Mouse (Mus musculus) midbrain, embryonic 16.5 days (tissue): Measurements from ENCODE around the gene 2010111I01Rik. TPM values are rescaled to one million over a fixed set of nuclear protein-coding genes. Genes with fewer than 3 reads are reported as not detected.

Source experiments
- ATAC-seq: fragments of 200-750 bp; cut with Nextera tagmentation; 2 replicates; pipeline ENCODE4 v1.8.0; 2017; ENCODE audit warnings: moderate TSS enrichment
- H3K27ac ChIP-seq: fragments of 300-500 bp; sonication (generic); 2 replicates; pipeline ENCODE4 v1.5.1; 2014; ENCODE audit warnings: mild to moderate bottlenecking, low read length, mixed read lengths
- H3K27me3 ChIP-seq: fragments of 300-500 bp; sonication (generic); 2 replicates; pipeline ENCODE4 v1.6.1; 2014; ENCODE audit warnings: low read depth, low read length, mixed read lengths; ENCODE audit not compliant: control insufficient read depth, insufficient read depth
- H3K36me3 ChIP-seq: fragments of 300-500 bp; sonication (generic); 2 replicates; pipeline ENCODE4 v1.6.1; 2014; ENCODE audit warnings: mild to moderate bottlenecking, low read length, moderate library complexity, mixed read lengths; ENCODE audit not compliant: control insufficient read depth, insufficient read depth
- H3K4me1 ChIP-seq: fragments of 300-500 bp; sonication (generic); 2 replicates; pipeline ENCODE4 v1.6.1; 2014; ENCODE audit warnings: mild to moderate bottlenecking, low read length, mixed read lengths; ENCODE audit not compliant: control insufficient read depth, insufficient read depth
- H3K4me2 ChIP-seq: fragments of 300-500 bp; sonication (generic); 2 replicates; pipeline ENCODE4 v1.6.1; 2014; ENCODE audit warnings: mild to moderate bottlenecking, low read length, mixed read lengths
- H3K4me3 ChIP-seq: fragments of 300-500 bp; sonication (generic); 2 replicates; pipeline ENCODE4 v1.5.1; 2014; ENCODE audit warnings: low read depth, mild to moderate bottlenecking, low read length, moderate library complexity, mixed read lengths
- H3K9ac ChIP-seq: fragments of 300-500 bp; sonication (generic); 2 replicates; pipeline ENCODE4 v1.6.1; 2014; ENCODE audit warnings: low read depth, low read length, mixed read lengths
- H3K9me3 ChIP-seq: fragments of 300-500 bp; sonication (generic); replicated peaks from 2 replicates; pipeline ENCODE4 v1.6.1; 2014; ENCODE audit warnings: mild to moderate bottlenecking, low read length, mixed read lengths; ENCODE audit not compliant: control insufficient read depth, poor library complexity, severe bottlenecking
- WGBS: fragments of 180-500 bp; shearing (Covaris S2); extraction: QIAGEN DNeasy Blood & Tissue Kit; methylation state at CpG from one replicate; pipeline ENCODE4 v1.1.7; 2014; 5-methylcytosine and 5-hydroxymethylcytosine counted together
- polyA plus RNA-seq: library from polyadenylated mRNA; unstranded; fragments of >200 nt; fragmentation: Nextera tagmentation; extraction: Ambion mirVana; gene quantifications from 2 replicates; pipeline ENCODE4 v1.2.1, GENCODE M21; 2015

Gene 2010111I01Rik
- polyA plus RNA-seq, 1 experiment from 2014 or later: 25.5 TPM

- no peak for ATAC-seq
- no peak overlapping the region for H3K4me3 ChIP-seq
These were observed 309.2 kb downstream of the 2010111I01Rik start for GRCm38 (mm10) chr13:63273859-63274258.

GRCm38 (mm10) chr13:63274488-63275166, 309.9 kb downstream of the 2010111I01Rik start:
- Histone ChIP-seq H3K4me1 (peaks cover 17% of the 10 kb centered on the region), H3K9me3 (no peaks in the 10 kb centered on the region), H3K36me3 (no peaks in the 10 kb centered on the region), H3K4me3 (no peak overlapping the region), H3K9ac (no peak overlapping the region), H3K27ac (no peak overlapping the region), H3K4me2 (no peak overlapping the region), H3K27me3 (peaks cover 6% of the 10 kb centered on the region)
- no peak for ATAC-seq
- 84% methylated on average over 10 of the region's 10 CpGs for WGBS

More at GRCm38 (mm10) chr13:63273859-63274258, 309.2 kb downstream of the 2010111I01Rik start:
- Histone ChIP-seq H3K4me1 (peaks cover 17% of the 10 kb centered on the region), H3K4me2 (no peak overlapping the region), H3K27me3 (peaks cover 6% of the 10 kb centered on the region), H3K36me3 (no peaks in the 10 kb centered on the region), H3K27ac (no peak overlapping the region), H3K9me3 (no peaks in the 10 kb centered on the region), H3K9ac (no peak overlapping the region)
- 47% methylated on average over 2 of the region's 2 CpGs for WGBS

- ATAC-seq: no peak
- Histone ChIP-seq H3K4me3 (no peak overlapping the region), H3K36me3 (no peaks in the 10 kb centered on the region), H3K27me3 (peaks cover 2% of the 10 kb centered on the region; the same call in 1 of the 2 replicates), H3K9me3 (no peaks in the 10 kb centered on the region), H3K4me1 (peaks cover 17% of the 10 kb centered on the region), H3K27ac (no peak overlapping the region), H3K9ac (no peak overlapping the region), H3K4me2 (no peak overlapping the region)
- 91% methylated on average over 4 of the region's 4 CpGs for WGBS
These were observed 311.7 kb downstream of the 2010111I01Rik start for GRCm38 (mm10) chr13:63276389-63276788.

- no peak overlapping the region for H3K9ac ChIP-seq
- no peaks in the 10 kb centered on the region for H3K36me3 ChIP-seq
- ATAC-seq: no peak
- WGBS: 74% methylated on average over 5 of the region's 5 CpGs
- peaks cover 2% of the 10 kb centered on the region; the same call in 1 of the 2 replicates for H3K27me3 ChIP-seq
- H3K4me1 ChIP-seq: peaks cover 10% of the 10 kb centered on the region
- no peak overlapping the region for H3K4me3 ChIP-seq
- H3K27ac ChIP-seq: no peak overlapping the region
- H3K9me3 ChIP-seq: no peaks in the 10 kb centered on the region
- H3K4me2 ChIP-seq: no peak overlapping the region
These were observed 312.6 kb downstream of the 2010111I01Rik start for GRCm38 (mm10) chr13:63277316-63277715.

- no peak overlapping the region for H3K4me2 ChIP-seq
These were observed 313.5 kb downstream of the 2010111I01Rik start for GRCm38 (mm10) chr13:63278141-63278631.

GRCm38 (mm10) chr13:63278796-63279475, 314.2 kb downstream of the 2010111I01Rik start:
- H3K4me3 ChIP-seq: no peak overlapping the region
- H3K9me3 ChIP-seq: no peaks in the 10 kb centered on the region
- ATAC-seq: peak; percentile 76
- no peak overlapping the region for H3K4me2 ChIP-seq
- WGBS: 9% methylated on average over 10 of the region's 10 CpGs
- H3K27me3 ChIP-seq: peaks cover 1% of the 10 kb centered on the region; the same call in 1 of the 2 replicates
- H3K4me1 ChIP-seq: no peaks in the 10 kb centered on the region; the same call in 1 of the 2 replicates
- no peak overlapping the region for H3K27ac ChIP-seq
- no peak overlapping the region for H3K9ac ChIP-seq
- H3K36me3 ChIP-seq: no peaks in the 10 kb centered on the region

More at GRCm38 (mm10) chr13:63278141-63278631, 313.5 kb downstream of the 2010111I01Rik start:
- Histone ChIP-seq H3K9ac (no peak overlapping the region), H3K27me3 (peaks cover 2% of the 10 kb centered on the region; the same call in 1 of the 2 replicates), H3K36me3 (no peaks in the 10 kb centered on the region), H3K9me3 (no peaks in the 10 kb centered on the region), H3K4me1 (peaks cover 2% of the 10 kb centered on the region), H3K4me3 (no peak overlapping the region), H3K27ac (no peak overlapping the region)
- WGBS: 58% methylated on average over 5 of the region's 5 CpGs
- ATAC-seq: no peak

- no peak overlapping the region for H3K4me2 ChIP-seq
- no peak for ATAC-seq
- H3K27me3 ChIP-seq: no peaks in the 10 kb centered on the region; the same call in 1 of the 2 replicates
- no peak overlapping the region for H3K9ac ChIP-seq
- no peaks in the 10 kb centered on the region; the same call in 1 of the 2 replicates for H3K4me1 ChIP-seq
- no peaks in the 10 kb centered on the region for H3K36me3 ChIP-seq
- no peaks in the 10 kb centered on the region for H3K9me3 ChIP-seq
- 56% methylated on average over 8 of the region's 8 CpGs for WGBS
- H3K27ac ChIP-seq: no peak overlapping the region
- H3K4me3 ChIP-seq: no peak overlapping the region
These were observed 315.1 kb downstream of the 2010111I01Rik start for GRCm38 (mm10) chr13:63279807-63280206.

GRCm38 (mm10) chr13:63280344-63280743, 315.7 kb downstream of the 2010111I01Rik start:
- WGBS: 42% methylated on average over 3 of the region's 3 CpGs
- Histone ChIP-seq H3K4me2 (no peak overlapping the region), H3K4me3 (no peak overlapping the region), H3K9me3 (no peaks in the 10 kb centered on the region), H3K27ac (no peak overlapping the region), H3K4me1 (no peaks in the 10 kb centered on the region; the same call in 1 of the 2 replicates), H3K9ac (no peak overlapping the region), H3K36me3 (no peaks in the 10 kb centered on the region), H3K27me3 (no peaks in the 10 kb centered on the region; the same call in 1 of the 2 replicates)
- ATAC-seq: no peak

GRCm38 (mm10) chr13:63281206-63281605, 316.5 kb downstream of the 2010111I01Rik start:
- Histone ChIP-seq H3K9ac (no peak overlapping the region), H3K4me3 (no peak overlapping the region), H3K27me3 (no peaks in the 10 kb centered on the region; the same call in 1 of the 2 replicates), H3K9me3 (no peaks in the 10 kb centered on the region), H3K36me3 (no peaks in the 10 kb centered on the region), H3K27ac (no peak overlapping the region), H3K4me1 (no peaks in the 10 kb centered on the region; the same call in 1 of the 2 replicates), H3K4me2 (no peak overlapping the region)
- WGBS: 79% methylated on average over 8 of the region's 8 CpGs
- ATAC-seq: no peak
